Mouse (Mus musculus) heart, adult 2 months (tissue): Measurements from ENCODE around the gene Abcc8. TPM values are rescaled to one million over a fixed set of nuclear protein-coding genes. Genes with fewer than 3 reads are reported as not detected.
A peak's percentile ranks its signal among the peaks of the same experiment; 100 is the strongest.

Experiments
- DNase-seq, 2 experiments: peaks; one replicate each; pipeline ENCODE4 v3.0.0; 2021
- H3K27ac ChIP-seq: fragments of 200-600 bp; 2 replicates; pipeline ENCODE4 v1.8.1; 2022
- H3K27me3 ChIP-seq: fragments of 200-500 bp; 2 replicates; pipeline ENCODE4 v1.6.1; 2012; ENCODE audit warnings: mild to moderate bottlenecking, low read length, inconsistent platforms, mixed read lengths; ENCODE audit not compliant: control insufficient read depth, insufficient read depth
- H3K36me3 ChIP-seq: fragments of 200-500 bp; 2 replicates; pipeline ENCODE4 v1.6.1; 2012; ENCODE audit warnings: low read length, inconsistent platforms; ENCODE audit not compliant: control insufficient read depth, insufficient read depth
- H3K4me1 ChIP-seq: fragments of 200-500 bp; 2 replicates; pipeline ENCODE4 v1.6.1; 2011; ENCODE audit warnings: low read length; ENCODE audit not compliant: control insufficient read depth, insufficient read depth
- H3K4me3 ChIP-seq: fragments of 200-600 bp; 2 replicates; pipeline ENCODE4 v1.8.1; 2022
- H3K79me2 ChIP-seq: fragments of 200-500 bp; replicated peaks from 2 replicates; pipeline ENCODE4 v1.6.1; 2012; ENCODE audit warnings: mild to moderate bottlenecking, inconsistent platforms, low read length, moderate library complexity, mixed read lengths; ENCODE audit not compliant: control insufficient read depth, insufficient read depth
- H3K9ac ChIP-seq: fragments of 200-500 bp; 2 replicates; pipeline ENCODE4 v1.6.1; 2012; ENCODE audit warnings: low read depth, mild to moderate bottlenecking, control low read depth, inconsistent platforms, low read length, mixed read lengths
- CTCF ChIP-seq: fragments of 200-600 bp; IDR thresholded peaks from 2 replicates; pipeline ENCODE4 v1.8.1; 2022; ENCODE audit warnings: antibody characterized with exemption, mild to moderate bottlenecking, moderate library complexity
- EP300 ChIP-seq: fragments of 200-500 bp; IDR thresholded peaks from 2 replicates; pipeline ENCODE4 v1.6.1; 2011; ENCODE audit warnings: low read depth, low read length, control low read depth; ENCODE audit not compliant: insufficient read depth
- POLR2A ChIP-seq: fragments of 200-500 bp; IDR thresholded peaks from 2 replicates; pipeline ENCODE4 v1.6.1; 2011; ENCODE audit warnings: mild to moderate bottlenecking, low read depth, low read length, control low read depth; ENCODE audit not compliant: insufficient read depth
- WGBS: fragments of 180-500 bp; shearing (Covaris S2); methylation state at CpG from one replicate; pipeline ENCODE4 v1.1.7; 2018; 5-methylcytosine and 5-hydroxymethylcytosine counted together
- intact Hi-C: fragments of 180-260 bp; cut with DNase I; formaldehyde crosslinking; loops from one replicate; pipeline ENCODE4 v1.15.1; 2025
- polyA plus RNA-seq: library from polyadenylated mRNA; depleted of rRNA; stranded (reverse); fragments of >200 nt; gene quantifications from 2 replicates; pipeline ENCODE4 v1.2.3, GENCODE M21; 2012
- total RNA-seq, 2 experiments: library from RNA; stranded (reverse); gene quantifications; 2 replicates each; pipeline ENCODE4 v1.2.3; 2021

Gene Abcc8
- total and polyA plus RNA-seq, 3 experiments, result 40.1 to 44.1 (median 42.5) TPM

DNA sequence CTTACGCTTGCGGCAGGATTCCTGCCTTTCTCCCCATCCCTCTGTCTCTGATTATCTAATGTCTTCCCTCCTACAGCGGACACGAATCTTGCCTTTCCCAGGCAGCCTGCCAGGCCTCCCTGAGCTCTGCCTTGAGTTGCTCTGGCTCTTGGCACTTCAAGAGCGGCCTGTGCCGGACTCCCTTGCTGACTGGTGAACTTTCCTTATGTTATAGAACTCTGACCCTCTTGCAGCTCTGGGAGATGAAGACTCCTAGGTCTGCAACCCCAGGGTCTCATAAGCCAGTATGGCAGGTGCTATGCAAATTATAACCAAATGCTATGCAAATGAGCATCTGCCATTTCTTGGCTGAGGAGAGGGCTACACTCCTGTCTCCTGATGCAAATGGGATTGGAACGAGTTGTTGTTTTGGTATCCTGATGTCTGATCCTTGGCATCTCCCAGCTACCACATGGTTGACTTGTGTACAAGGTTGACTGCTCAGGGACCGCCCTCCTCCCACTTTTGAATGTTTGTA, 76.7 kb downstream of the Abcc8 start:
- intact Hi-C loops, result no loop called here
- no peaks in the 10 kb centered on the region for H3K27me3 ChIP-seq
- H3K9ac ChIP-seq, result no peak overlapping the region
- no peaks in the 10 kb centered on the region for H3K79me2 ChIP-seq
- TF ChIP-seq CTCF, result no peak
- no peak for TF ChIP-seq EP300
- TF ChIP-seq POLR2A, result no peak
- H3K36me3 ChIP-seq, result no peaks in the 10 kb centered on the region
- no peak for DNase-seq
- WGBS, result 61% methylated on average over 8 of the region's 8 CpGs
- no peak overlapping the region for H3K4me3 ChIP-seq
- H3K27ac ChIP-seq, result no peak overlapping the region
- H3K4me1 ChIP-seq, result peaks cover 5% of the 10 kb centered on the region; the same call in 1 of the 2 replicates

DNA sequence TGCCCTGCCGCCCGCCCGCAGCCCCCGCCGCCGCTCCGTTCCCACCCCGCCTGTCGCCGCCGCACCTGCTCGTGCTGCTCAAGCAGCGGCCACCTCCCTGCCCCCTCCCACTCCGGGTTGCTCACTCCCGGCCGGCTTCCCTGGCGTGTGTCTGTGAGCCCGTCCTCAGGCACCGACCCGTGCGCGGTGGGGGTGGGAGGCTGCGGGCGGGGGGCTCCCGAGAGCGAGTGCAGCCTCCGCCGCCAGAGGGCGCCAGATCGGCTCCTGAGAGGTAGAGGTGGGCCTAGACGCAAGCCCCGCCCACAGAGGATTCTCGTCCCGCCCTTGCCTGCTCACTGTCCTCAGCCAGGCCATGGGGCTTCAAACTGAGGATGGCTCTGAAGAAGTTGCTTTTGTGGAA, 79.3 kb downstream of the Abcc8 start, which contains the start of gene Kcnj11:
Gene Kcnj11 (minus strand): TSS at position 202 of the 400 bp plus-strand sequence.
- peak within 1 kb of the TSS; percentile 85 for H3K9ac ChIP-seq
- 1% methylated on average over 34 of the region's 34 CpGs for WGBS
- H3K27ac ChIP-seq, result peak within 1 kb of the TSS; percentile 93
- 0 out of 2 replicates have a peak, but pooled peaks have one; percentile 17 for TF ChIP-seq EP300
- TF ChIP-seq POLR2A, result peak; percentile 49; the same call in 1 of the 2 replicates
- TF ChIP-seq CTCF, result peak; percentile 81
- DNase-seq, result peak; percentile 77 to 79
- no peaks in the 10 kb centered on the region for H3K27me3 ChIP-seq
- H3K36me3 ChIP-seq, result no peaks in the 10 kb centered on the region
- peaks cover 5% of the 10 kb centered on the region; the same call in 1 of the 2 replicates for H3K4me1 ChIP-seq
- H3K79me2 ChIP-seq, result no peaks in the 10 kb centered on the region
- intact Hi-C loops, result no loop called here
- peak within 1 kb of the TSS; percentile 40 for H3K4me3 ChIP-seq

DNA sequence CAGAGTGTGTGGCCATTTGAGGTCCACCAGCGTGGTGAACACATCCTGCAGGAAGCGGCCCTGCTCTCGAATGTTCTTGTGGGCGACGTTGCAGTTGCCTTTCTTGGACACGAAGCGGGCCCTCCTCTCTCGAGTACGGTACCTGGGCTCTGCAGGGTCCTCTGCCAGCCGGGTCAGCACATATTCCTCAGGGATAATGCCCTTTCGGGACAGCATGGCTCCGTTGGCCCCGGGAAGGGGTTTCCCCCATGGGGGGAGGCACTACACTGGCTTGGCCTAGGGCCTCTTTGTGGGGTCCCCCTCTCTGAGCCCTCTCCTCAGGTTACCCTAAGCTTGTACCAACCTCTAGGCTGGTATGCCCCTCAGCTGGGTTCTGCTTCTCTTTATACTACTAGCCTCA, 80.2 kb downstream of the Abcc8 start:
- Histone ChIP-seq H3K9ac (peak overlapping the region; percentile 85), H3K27me3 (no peaks in the 10 kb centered on the region), H3K36me3 (no peaks in the 10 kb centered on the region), H3K4me1 (peaks cover 5% of the 10 kb centered on the region; the same call in 1 of the 2 replicates), H3K4me3 (peak overlapping the region; percentile 40), H3K27ac (peak overlapping the region; percentile 93), H3K79me2 (no peaks in the 10 kb centered on the region)
- intact Hi-C loops, result loop anchor here (5.0 kb wide), 2 partner anchors 33 to 508 kb away; no protein-coding TSS in a partner anchor
- DNase-seq, result peak in 1 of 2 experiments; percentile 49
- TF ChIP-seq EP300, result no peak
- TF ChIP-seq CTCF, result no peak
- TF ChIP-seq POLR2A, result no peak
- 40% methylated on average over 13 of the region's 13 CpGs for WGBS

DNA sequence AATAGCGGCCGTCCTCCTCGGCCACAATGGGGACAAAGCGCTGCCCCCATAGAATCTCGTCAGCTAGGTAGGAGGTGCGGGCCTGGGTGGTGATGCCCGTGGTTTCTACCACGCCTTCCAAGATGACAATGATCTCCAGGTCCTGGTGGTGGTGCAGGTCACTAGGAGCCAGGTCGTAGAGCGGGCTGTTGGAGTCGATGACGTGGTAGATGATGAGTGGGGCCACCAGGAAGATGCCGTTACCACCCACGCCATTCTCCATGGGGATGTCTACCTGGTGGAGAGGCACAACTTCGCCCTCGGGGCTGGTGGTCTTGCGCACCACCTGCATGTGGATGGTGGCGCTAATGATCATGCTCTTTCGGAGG, 80.9 kb downstream of the Abcc8 start:
- Histone ChIP-seq H3K79me2 (no peaks in the 10 kb centered on the region), H3K27ac (peak overlapping the region; percentile 93), H3K36me3 (no peaks in the 10 kb centered on the region), H3K27me3 (no peaks in the 10 kb centered on the region), H3K9ac (peak overlapping the region; percentile 85), H3K4me1 (peaks cover 3% of the 10 kb centered on the region; the same call in 1 of the 2 replicates), H3K4me3 (peak overlapping the region; percentile 40)
- 60% methylated on average over 19 of the region's 19 CpGs for WGBS
- TF ChIP-seq EP300, result no peak
- TF ChIP-seq CTCF, result no peak
- no peak for TF ChIP-seq POLR2A
- no peak for DNase-seq
- intact Hi-C loops, result loop anchor here (5.0 kb wide), 2 partner anchors 33 to 508 kb away; no protein-coding TSS in a partner anchor

DNA sequence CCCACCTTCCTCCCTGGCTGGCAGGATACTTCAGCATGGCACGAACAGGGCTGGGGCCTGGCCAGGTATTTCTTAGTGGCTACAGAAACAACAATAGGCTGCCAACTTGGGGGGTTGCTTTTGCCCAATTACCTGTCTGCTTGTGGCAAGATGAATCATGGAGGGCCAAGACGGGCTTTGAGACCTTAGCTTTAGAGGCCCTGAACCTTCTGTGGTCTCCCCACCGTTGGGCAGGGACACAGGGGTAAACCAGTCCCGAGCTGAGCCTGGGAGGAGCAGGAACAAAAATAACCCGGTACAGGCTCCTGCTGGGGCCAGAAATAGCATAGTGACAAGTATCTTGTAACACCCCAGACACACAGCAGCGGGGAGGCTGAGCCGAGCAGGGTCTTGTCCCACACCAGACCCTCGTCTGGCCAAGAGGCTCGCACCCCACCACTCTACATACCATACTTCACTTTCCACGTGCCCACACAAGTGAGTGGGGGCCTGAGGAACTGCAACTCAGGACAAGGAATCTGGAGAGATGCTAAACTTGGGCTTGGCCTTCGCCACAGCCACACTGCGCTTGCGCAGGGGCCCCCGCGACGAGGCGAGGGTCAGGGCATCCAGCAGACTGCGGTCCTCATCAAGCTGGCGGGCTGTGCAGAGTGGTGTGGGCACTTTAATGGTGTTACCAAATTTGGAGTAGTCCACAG, 81.5 kb downstream of the Abcc8 start:
- Histone ChIP-seq H3K27ac (peak overlapping the region; percentile 93), H3K79me2 (no peaks in the 10 kb centered on the region), H3K4me3 (peak overlapping the region; percentile 40), H3K36me3 (no peaks in the 10 kb centered on the region), H3K4me1 (peaks cover under 1% of the 10 kb centered on the region; the same call in 1 of the 2 replicates), H3K27me3 (no peaks in the 10 kb centered on the region), H3K9ac (peak overlapping the region; percentile 86)
- TF ChIP-seq POLR2A, result peak; percentile 73
- no peak for TF ChIP-seq CTCF
- TF ChIP-seq EP300, result peak; percentile 64
- peak; percentile 65 to 73 for DNase-seq
- WGBS, result 40% methylated on average over 19 of the region's 19 CpGs
- intact Hi-C loops, result loop anchor here (5.0 kb wide), 2 partner anchors 34 to 509 kb away; no protein-coding TSS in a partner anchor

DNA sequence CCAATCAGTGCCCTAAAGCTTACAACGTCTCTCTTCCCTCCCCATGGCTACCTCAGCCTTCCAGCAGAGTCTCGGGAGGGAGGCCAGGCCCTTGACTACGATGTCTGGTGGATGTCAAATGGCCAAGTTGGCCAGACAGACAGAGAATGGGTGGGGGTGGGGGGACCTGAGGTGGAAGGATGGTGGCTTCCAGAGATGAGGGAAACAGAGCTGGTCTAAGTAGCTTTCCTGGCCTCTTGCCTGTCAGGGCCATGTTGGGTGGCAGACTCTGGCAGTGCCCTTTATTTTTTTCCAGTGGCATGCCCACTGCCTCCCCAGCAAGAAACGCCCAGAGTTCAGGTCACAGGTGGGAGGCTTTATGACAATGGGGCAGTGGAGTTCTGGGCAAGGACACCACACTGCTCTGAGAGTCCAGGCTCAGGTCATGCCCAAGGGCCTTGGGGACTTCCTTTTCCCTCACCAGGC, 82.5 kb downstream of the Abcc8 start:
- intact Hi-C loops, result loop anchor here (1.0 to 5.0 kb wide), 4 partner anchors 19 to 510 kb away; no protein-coding TSS in a partner anchor
- no peaks in the 10 kb centered on the region for H3K27me3 ChIP-seq
- H3K36me3 ChIP-seq, result no peaks in the 10 kb centered on the region
- H3K27ac ChIP-seq, result peak overlapping the region; percentile 93
- H3K4me3 ChIP-seq, result peak overlapping the region; percentile 40; the same call in 1 of the 2 replicates
- DNase-seq, result peak; percentile 52 to 68
- TF ChIP-seq EP300, result peak; percentile 77; the same call in 1 of the 2 replicates
- peak; percentile 64; the same call in 1 of the 2 replicates for TF ChIP-seq POLR2A
- no peak for TF ChIP-seq CTCF
- 31% methylated on average over 4 of the region's 4 CpGs for WGBS
- H3K9ac ChIP-seq, result peak overlapping the region; percentile 86
- H3K4me1 ChIP-seq, result no peaks in the 10 kb centered on the region
- no peaks in the 10 kb centered on the region for H3K79me2 ChIP-seq
